Mouse (Mus musculus) CH12.LX (cell line): Measurements from ENCODE around the gene Mrps36.

ENCODE experiments used
- KAT2A ChIP-seq: IDR thresholded peaks from 2 replicates; pipeline ENCODE4 v1.6.1; 2012; ENCODE audit warnings: low read length, improper control_type of control experiment, inconsistent platforms; ENCODE audit not compliant: insufficient replicate concordance
- NELFE ChIP-seq: IDR thresholded peaks from 2 replicates; pipeline ENCODE4 v1.6.1; 2011; ENCODE audit warnings: low read depth, low read length, improper control_type of control experiment
- POLR2A ChIP-seq: IDR thresholded peaks from 2 replicates; pipeline ENCODE4 v1.6.1; 2011; ENCODE audit warnings: low read depth, mild to moderate bottlenecking, improper control_type of control experiment, low read length
- TBP ChIP-seq: conservative IDR thresholded peaks from 2 replicates; pipeline ENCODE4 v1.6.1; 2011; ENCODE audit warnings: low read depth, low read length, improper control_type of control experiment

GRCm38 (mm10) chr13:100715467-100715866 is 29.0 kb downstream of the Mrps36 start:
- TF ChIP-seq POLR2A, result no peak
- TF ChIP-seq TBP, result no peak
- no peak for TF ChIP-seq KAT2A
- no peak for TF ChIP-seq NELFE
